Mouse (Mus musculus): ENCODE measurements around the gene Defa21. TPM values are rescaled to one million over a fixed set of nuclear protein-coding genes. Genes with fewer than 3 reads are reported as not detected.

The Defa21 gene
- polyA plus RNA-seq, 1 experiment from 2014 or later, result not detected

Other genes starting within 250 kb of the Defa21 start
- not detected in 2 replicates for gene Defb33, start 132.9 kb upstream of the Defa21 start, polyA plus RNA-seq (2015; fragmentation: Nextera tagmentation; extraction: Ambion mirVana)
- gene Gm15056, start 122.9 kb upstream of the Defa21 start, polyA plus RNA-seq (2015; fragmentation: Nextera tagmentation; extraction: Ambion mirVana), result not detected in 2 replicates
- gene Gm6040, start 103.5 kb upstream of the Defa21 start, polyA plus RNA-seq (2015; fragmentation: Nextera tagmentation; extraction: Ambion mirVana), result not detected in 2 replicates
- not detected in 2 replicates for gene AY761185, start 80.8 kb upstream of the Defa21 start, polyA plus RNA-seq (2015; fragmentation: Nextera tagmentation; extraction: Ambion mirVana)
- gene Defa23, start 29.5 kb downstream of the Defa21 start, polyA plus RNA-seq (2015; fragmentation: Nextera tagmentation; extraction: Ambion mirVana), result not detected in 2 replicates
- not detected in 2 replicates for gene Defa35, start 39.5 kb downstream of the Defa21 start, polyA plus RNA-seq (2015; fragmentation: Nextera tagmentation; extraction: Ambion mirVana)
- not detected in 2 replicates for gene Defa25, start 58.9 kb downstream of the Defa21 start, polyA plus RNA-seq (2015; fragmentation: Nextera tagmentation; extraction: Ambion mirVana)
- gene Gm14851, start 70.5 kb downstream of the Defa21 start, polyA plus RNA-seq (2015; fragmentation: Nextera tagmentation; extraction: Ambion mirVana), result not detected in 2 replicates
- not detected in 2 replicates for gene Defa30, start 109.1 kb downstream of the Defa21 start, polyA plus RNA-seq (2015; fragmentation: Nextera tagmentation; extraction: Ambion mirVana)
- not detected in 2 replicates for gene Defa22, start 136.7 kb downstream of the Defa21 start, polyA plus RNA-seq (2015; fragmentation: Nextera tagmentation; extraction: Ambion mirVana)
- gene Defa31, start 166.1 kb downstream of the Defa21 start, polyA plus RNA-seq (2015; fragmentation: Nextera tagmentation; extraction: Ambion mirVana), result not detected in 2 replicates
- gene Gm15293, start 176.0 kb downstream of the Defa21 start, polyA plus RNA-seq (2015; fragmentation: Nextera tagmentation; extraction: Ambion mirVana), result not detected in 2 replicates
- not detected in 2 replicates for gene Gm15292, start 224.2 kb downstream of the Defa21 start, polyA plus RNA-seq (2015; fragmentation: Nextera tagmentation; extraction: Ambion mirVana)

All from lung, embryonic 15.5 days (tissue).